Mouse (Mus musculus): ENCODE measurements around the gene 4932438A13Rik. TPM values are rescaled to one million over a fixed set of nuclear protein-coding genes. Genes with fewer than 3 reads are reported as not detected.

The 4932438A13Rik gene
- total RNA-seq, 2 experiments from 2014 or later: 106 to 108 TPM

DNA sequence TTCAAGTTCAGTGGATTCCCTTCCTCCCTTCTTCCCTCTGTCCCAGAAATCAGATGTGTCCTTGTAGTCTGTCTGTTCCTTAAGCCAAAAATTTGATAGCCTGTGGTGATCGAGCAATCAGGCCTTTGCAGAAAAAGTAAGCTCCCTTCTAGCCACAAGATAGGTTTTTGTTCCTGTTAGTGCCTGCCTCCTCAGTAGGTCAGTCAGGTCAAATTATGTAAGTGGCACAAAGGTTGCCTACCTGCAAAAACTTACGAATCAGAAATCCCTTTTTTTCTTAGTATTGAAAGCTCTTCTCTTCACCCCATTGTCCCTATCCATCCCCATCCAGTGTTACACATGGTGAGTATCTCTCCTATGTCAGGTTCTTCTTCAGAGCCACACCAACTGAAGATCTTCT lies 54.9 kb downstream of the 4932438A13Rik start:
- DNase-seq (ENCODE audit: low spot score in 2 of 2): no peak

DNA sequence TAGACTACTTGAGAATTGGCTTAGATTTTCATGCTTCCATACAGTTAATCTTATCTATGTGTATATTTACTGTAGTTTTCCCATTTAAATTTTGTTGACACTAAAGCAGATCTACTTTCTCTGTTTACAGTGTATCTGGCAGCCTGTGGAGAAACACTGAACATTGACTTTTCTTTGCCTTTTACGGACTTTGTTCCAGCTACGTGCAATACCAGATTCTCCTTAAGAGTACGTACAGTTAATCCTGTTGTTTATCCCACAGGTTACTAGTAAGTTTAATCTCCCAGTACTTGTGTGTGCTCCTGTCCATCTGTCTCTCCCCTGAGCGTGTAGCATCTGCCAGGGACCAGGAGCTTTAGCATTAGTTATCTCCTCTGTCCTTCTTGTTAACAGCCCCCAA lies 55.4 kb downstream of the 4932438A13Rik start:
- no peak for DNase-seq (ENCODE audit: low spot score in 2 of 2)

DNA sequence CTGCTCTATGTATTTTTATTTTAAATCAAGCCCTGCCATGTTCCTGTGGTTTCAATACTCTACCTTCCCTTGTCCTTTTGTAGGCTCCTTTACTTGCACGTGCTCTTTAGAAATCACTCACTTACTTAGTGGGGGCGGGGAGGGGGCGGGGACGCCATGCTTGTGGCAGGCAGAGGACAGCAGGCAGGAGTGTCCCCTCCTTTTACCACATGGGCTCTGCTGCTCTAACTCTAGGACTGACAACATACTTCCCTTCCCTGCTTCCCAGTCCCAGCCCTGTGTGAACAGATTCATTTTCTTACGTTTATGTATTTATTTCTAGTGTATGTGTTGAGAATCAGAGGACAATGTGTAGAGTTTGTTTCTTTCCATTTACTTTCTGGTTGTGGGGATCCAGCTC lies 78.7 kb downstream of the 4932438A13Rik start:
- DNase-seq (ENCODE audit: low spot score in 2 of 2): no peak

DNA sequence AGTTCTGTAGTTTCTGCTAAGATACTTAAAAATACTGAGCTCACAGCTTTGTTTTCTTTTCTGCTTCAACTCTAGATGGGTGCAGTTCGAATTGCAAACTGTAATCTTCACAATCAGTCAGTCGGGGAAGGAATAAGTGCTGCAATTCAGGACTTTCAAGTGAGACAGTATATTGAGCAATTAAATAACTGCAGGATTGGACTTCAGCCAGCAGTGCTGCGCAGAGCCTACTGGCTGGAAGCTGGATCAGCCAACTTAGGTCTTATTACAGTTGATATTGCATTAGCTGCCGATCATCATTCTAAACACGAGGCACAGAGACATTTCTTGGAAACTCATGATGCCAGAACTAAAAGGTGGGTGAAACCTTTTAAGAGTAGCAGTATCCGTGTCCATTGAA lies 79.2 kb downstream of the 4932438A13Rik start:
- DNase-seq (ENCODE audit: low spot score in 2 of 2): no peak

DNA sequence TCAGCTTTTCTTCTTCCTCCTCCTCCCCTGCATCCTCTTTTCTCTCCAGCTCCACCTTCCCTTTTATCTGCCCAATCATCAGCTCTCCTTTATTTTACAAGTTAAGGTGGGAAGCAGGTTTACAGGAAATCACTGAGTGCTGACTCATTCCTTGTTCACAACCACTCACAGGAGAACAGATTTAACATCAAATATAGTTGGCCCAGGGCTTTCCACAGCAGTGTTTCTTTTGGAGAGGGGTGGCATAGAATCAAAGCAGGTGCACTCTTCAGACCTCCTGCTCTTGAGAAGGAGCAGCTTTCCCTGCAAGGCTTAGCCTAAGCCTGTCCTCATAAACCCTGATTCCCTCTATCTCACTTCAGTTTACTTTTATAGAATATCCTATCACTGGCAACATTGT lies 80.8 kb downstream of the 4932438A13Rik start:
- no peak for DNase-seq (ENCODE audit: low spot score in 2 of 2)

DNA sequence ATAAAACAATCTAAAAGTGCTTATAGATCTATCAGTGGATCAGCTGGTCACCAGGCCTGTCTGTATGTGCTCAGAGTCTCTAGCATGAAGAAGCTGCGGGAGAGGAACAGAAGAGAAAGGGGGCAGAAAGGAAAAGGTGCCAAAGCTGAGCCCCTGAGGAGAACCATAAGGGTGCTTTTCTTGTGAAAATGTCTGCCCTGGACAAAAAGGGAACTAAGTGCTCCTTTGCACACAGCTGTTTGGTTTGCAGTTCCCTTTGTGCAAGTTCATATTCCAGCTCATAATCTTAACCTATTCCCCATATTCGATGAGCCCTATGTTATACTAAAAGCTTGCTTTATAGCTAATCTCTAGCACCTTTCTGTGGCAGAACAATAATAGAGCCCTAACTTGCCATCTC lies 175.1 kb downstream of the 4932438A13Rik start:
- DNase-seq (ENCODE audit: low spot score in 2 of 2): no peak

DNA sequence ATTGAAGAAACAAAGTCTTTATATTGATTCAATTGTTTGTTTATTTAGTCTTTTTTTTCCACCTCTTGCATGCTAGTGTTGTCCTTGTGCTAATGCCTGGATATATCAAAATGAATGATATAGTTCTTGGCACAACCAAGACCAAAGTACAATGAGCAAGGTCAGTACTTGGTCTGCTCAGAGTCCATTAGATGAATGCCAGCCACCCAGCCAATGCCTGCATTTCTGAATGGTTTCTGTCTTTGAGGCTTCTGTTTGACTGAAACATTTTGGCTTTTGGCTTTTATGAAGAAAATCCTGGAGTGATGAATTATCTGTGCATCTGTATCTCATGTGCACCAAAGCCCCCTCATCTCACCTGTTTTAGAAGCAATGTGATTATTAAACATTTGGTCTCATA lies 176.9 kb downstream of the 4932438A13Rik start:
- DNase-seq (ENCODE audit: low spot score in 2 of 2): no peak

DNA sequence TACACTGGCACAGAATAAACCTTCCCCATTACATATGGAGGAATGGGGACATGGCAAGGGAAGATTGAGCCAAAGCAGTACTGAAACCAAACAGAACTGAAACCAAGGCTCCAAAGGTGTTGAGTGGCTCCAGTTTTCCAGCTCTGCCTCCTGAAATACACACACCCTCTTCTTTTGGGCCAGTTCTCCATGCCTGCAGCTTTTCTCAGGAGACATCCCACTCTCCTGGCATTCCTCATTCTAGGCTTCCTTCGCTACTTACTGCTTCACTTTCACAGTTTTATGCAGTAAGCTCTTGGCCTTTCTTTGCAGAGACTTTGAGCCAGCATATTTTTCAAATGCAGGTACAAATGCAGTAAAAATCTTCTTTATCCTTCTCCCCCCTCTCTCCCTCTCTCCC lies 188.6 kb downstream of the 4932438A13Rik start:
- peak; percentile 19 to 20 for DNase-seq (ENCODE audit: low spot score in 2 of 2)

DNA sequence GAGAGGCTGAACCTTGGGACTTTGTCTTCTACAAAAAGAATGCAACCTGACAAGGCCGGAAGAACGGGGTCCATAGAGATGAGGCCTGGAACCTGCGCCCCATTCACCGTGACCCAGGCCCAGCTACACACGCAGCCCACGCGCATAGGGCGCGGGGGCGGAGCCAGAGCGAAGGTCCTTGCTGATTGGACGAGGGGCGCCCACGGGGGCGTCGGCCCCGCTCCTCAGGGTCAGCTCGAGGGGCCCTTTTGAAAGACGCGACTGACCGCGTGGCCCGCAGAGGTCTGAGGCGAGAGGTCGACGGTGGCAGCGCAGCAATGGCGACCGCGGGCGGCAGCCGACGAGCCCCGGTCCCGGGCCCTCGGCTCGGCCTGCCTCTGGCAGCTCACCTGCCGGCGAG lies 200.5 kb downstream of the 4932438A13Rik start, which contains the start of gene Adad1:
Gene Adad1 (plus strand): TSS at position 122 of the 400 bp plus-strand sequence.
- no peak for DNase-seq (ENCODE audit: low spot score in 2 of 2)

DNA sequence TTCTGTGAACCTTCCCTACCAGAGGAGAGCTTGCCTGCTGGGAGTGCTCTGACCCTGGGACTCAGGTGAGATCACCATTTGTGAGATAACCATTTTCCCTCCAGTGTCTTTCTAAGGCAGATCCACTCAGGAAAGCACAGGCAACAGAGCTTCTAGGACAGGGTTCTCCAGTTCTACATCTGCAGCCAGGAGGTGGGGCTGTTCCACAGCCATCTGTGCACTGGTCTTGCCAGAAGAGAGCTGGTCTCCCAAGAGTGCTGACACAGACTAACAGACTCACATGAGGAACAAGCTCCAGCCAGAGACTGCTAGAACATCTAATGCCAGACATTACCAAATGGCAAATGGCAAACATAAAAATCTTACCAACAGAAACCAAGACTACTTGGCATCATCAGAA lies 210.3 kb downstream of the 4932438A13Rik start:
- DNase-seq (ENCODE audit: low spot score in 2 of 2): peak; percentile 9 to 10

DNA sequence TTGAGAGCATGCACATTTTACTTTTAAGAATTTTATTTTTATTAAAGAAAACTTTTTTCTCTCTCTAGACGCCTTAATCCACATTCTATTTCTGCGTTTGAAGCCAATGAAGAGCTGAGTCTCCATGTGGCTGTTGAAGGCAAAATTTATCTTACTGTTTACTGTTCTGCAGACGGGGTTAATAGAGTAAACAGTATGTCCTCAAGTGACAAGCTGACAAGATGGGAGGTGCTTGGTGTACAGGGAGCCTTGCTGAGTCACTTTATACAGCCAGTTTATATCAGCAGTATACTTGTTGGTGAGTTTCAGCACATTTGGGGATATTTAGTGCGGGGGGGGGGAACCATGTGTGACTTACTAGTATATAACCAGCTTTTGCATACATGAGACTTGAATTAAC lies 222.0 kb downstream of the 4932438A13Rik start:
- no peak for DNase-seq (ENCODE audit: low spot score in 2 of 2)

DNA sequence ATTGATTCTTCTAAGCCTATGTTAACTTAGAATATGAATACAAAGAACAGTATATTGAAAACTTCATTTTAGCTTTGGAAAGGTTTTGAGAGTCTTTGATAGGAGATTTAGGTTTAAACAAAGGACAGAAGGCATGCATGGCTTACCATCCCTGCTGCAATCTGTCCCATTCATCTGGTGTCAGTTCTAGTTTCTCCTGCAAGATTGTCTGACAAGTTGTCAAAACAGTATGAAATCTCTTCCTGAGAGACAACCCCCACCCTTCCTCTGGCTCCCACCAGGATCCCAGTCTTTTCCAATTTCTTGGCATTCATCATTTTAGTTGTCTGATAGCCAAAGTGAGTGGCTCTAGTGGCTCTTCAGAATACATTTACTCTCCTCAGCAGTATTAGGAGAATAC lies 227.8 kb downstream of the 4932438A13Rik start:
- DNase-seq (ENCODE audit: low spot score in 2 of 2): no peak

Other genes starting within 250 kb of the 4932438A13Rik start
- 10 to 100 TPM; 15.7 to 17.6 TPM for gene Bbs7, start 249.6 kb upstream of the 4932438A13Rik start, total RNA-seq (2021)
- gene Trpc3, start 172.9 kb upstream of the 4932438A13Rik start, total RNA-seq (2021): 10 to 100 TPM; 15.0 to 20.8 TPM
- not detected for gene Adad1, start 200.4 kb downstream of the 4932438A13Rik start, total RNA-seq (2021)

Measured in left cerebral cortex, adult 18-20 months (tissue).